Mouse (Mus musculus) heart, embryonic 11.5 days (tissue): ENCODE measurements at regions not wholly inside any gene's neighbourhood (a gene's known extent, or its start where the extent isn't known, plus 50 kb on each side); places are given as distances from the start of the nearest gene placed in this dataset.

Experiments
- ATAC-seq: fragments of 200-750 bp; cut with Nextera tagmentation; replicated peaks from 2 replicates; pipeline ENCODE4 v1.8.0; 2017; ENCODE audit warnings: moderate library complexity; ENCODE audit not compliant: insufficient number of reproducible peaks, low FRiP score, low TSS enrichment
- H3K27ac ChIP-seq: fragments of 300-500 bp; sonication (generic); 2 replicates; pipeline ENCODE4 v1.5.1; 2014; ENCODE audit warnings: mild to moderate bottlenecking, low read depth, low read length
- H3K27me3 ChIP-seq: fragments of 300-500 bp; sonication (generic); 2 replicates; pipeline ENCODE4 v1.6.1; 2014; ENCODE audit warnings: mild to moderate bottlenecking, low read length, mixed read lengths; ENCODE audit not compliant: control insufficient read depth, insufficient read depth
- H3K36me3 ChIP-seq: fragments of 300-500 bp; sonication (generic); 2 replicates; pipeline ENCODE4 v1.6.1; 2014; ENCODE audit warnings: mild to moderate bottlenecking, low read length, moderate library complexity, mixed read lengths; ENCODE audit not compliant: control insufficient read depth, insufficient read depth
- H3K4me1 ChIP-seq: fragments of 300-500 bp; sonication (generic); 2 replicates; pipeline ENCODE4 v1.6.1; 2014; ENCODE audit warnings: low read length; ENCODE audit not compliant: control insufficient read depth, insufficient read depth
- H3K4me2 ChIP-seq: fragments of 300-500 bp; sonication (generic); 2 replicates; pipeline ENCODE4 v1.6.1; 2014; ENCODE audit warnings: mild to moderate bottlenecking, moderate library complexity
- H3K4me3 ChIP-seq: fragments of 300-500 bp; sonication (generic); 2 replicates; pipeline ENCODE4 v1.5.1; 2014; ENCODE audit warnings: low read depth, low read length
- H3K9ac ChIP-seq: fragments of 300-500 bp; sonication (generic); 2 replicates; pipeline ENCODE4 v1.6.1; 2014; ENCODE audit warnings: mild to moderate bottlenecking, low read depth, low read length, moderate library complexity
- H3K9me3 ChIP-seq: fragments of 300-500 bp; sonication (generic); replicated peaks from 2 replicates; pipeline ENCODE4 v1.6.1; 2016; ENCODE audit warnings: low read length; ENCODE audit not compliant: control insufficient read depth
- WGBS: fragments of 180-500 bp; shearing (Covaris S2); extraction: QIAGEN DNeasy Blood & Tissue Kit; methylation state at CpG from one replicate; pipeline ENCODE4 v1.1.7; 2014; ENCODE audit not compliant: insufficient replicate concordance; 5-methylcytosine and 5-hydroxymethylcytosine counted together

DNA sequence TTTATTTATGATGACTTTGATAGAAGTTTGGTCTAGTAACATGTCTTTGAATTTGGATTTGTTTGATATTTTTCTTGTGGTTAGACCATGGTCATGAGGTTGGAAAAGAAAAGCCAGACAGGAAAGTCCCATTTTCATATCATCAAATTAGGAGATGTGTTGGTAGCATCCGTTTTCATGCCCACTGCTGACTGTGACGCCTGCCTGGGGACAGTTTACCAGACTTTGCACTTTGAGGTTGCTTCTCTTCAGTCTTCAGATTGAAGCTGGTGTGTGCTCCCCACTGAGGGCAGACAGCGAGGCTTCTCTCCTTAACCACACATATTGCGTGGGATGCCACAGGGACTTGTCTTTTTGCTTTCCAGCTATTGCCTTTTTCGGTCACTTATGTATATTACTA is 283.7 kb upstream of the Rnaseh2b start:
- Histone ChIP-seq H3K9ac (no peak overlapping the region), H3K36me3 (no peaks in the 10 kb centered on the region), H3K4me2 (no peak overlapping the region), H3K27me3 (no peaks in the 10 kb centered on the region), H3K4me3 (no peak overlapping the region), H3K4me1 (no peaks in the 10 kb centered on the region), H3K27ac (no peak overlapping the region), H3K9me3 (no peaks in the 10 kb centered on the region)
- no peak for ATAC-seq
- 86% methylated on average over 5 of the region's 5 CpGs for WGBS

DNA sequence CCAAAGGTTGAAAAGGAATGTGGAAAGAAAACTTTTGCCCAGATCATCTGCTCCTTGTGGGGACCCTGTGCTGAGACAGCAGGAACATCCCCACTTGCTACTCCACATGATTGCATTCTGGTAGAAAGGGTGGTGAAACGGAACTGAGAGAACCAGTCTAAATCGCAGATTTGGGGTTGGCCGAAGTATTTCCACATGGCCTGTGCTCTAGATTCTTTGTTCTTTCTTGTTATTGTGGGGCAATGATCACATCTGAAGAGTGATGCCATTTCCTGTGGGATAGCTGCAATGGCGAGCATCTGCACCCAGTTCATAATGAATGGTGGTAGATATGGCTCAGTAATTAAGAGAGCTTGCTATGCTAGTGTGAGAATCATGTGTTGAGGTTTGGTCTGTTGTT is 273.6 kb upstream of the Rnaseh2b start:
- 78% methylated on average over 4 of the region's 4 CpGs for WGBS
- no peaks in the 10 kb centered on the region for H3K4me1 ChIP-seq
- no peak overlapping the region for H3K9ac ChIP-seq
- no peak for ATAC-seq
- no peak overlapping the region for H3K4me2 ChIP-seq
- no peaks in the 10 kb centered on the region for H3K9me3 ChIP-seq
- H3K27me3 ChIP-seq: no peaks in the 10 kb centered on the region
- H3K4me3 ChIP-seq: no peak overlapping the region
- H3K36me3 ChIP-seq: no peaks in the 10 kb centered on the region
- H3K27ac ChIP-seq: no peak overlapping the region

DNA sequence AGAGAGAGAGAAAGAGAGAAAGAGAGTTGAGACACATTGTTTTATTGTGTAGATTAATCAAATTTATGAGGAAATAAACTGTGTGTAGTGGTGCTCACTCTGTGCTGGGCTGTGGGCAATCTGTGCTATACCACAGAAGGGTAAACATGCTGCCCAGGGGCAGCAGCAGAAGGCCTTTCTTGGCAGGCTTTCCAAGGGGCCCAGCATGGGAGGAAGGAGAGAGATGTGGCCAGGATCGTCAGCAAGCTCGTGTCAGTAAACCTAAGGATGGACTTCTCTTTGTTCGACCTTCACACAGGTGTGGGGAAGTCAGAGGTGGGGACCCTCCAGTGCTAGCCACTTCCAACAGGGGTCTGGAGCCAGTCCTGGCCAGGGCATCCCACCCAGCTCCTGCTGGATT is 271.4 kb upstream of the Rnaseh2b start:
- Histone ChIP-seq H3K4me1 (no peaks in the 10 kb centered on the region), H3K9me3 (no peaks in the 10 kb centered on the region), H3K27me3 (no peaks in the 10 kb centered on the region), H3K27ac (no peak overlapping the region), H3K4me3 (no peak overlapping the region), H3K9ac (no peak overlapping the region), H3K4me2 (no peak overlapping the region), H3K36me3 (no peaks in the 10 kb centered on the region)
- WGBS: 78% methylated on average over 3 of the region's 3 CpGs
- ATAC-seq: no peak

DNA sequence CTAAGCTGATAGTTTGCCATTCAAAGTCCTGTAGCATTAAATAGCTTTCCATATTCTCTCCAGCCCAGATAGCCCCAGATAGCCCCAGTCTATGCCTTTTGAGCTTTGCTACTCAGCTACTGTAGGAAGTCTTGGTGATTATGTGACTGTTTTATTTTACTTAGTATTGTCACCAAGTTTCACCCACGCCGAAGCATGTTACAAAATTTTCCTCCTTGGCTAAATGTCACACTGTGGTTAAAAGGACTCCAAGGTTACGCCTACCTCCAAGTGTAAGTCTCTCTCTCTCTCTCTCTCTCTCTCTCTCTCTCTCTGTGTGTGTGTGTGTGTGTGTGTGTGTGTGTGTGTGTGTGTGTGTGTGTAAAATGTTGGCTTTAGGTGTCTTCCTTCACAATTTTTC is 270.2 kb upstream of the Rnaseh2b start:
- Histone ChIP-seq H3K36me3 (no peaks in the 10 kb centered on the region), H3K4me1 (no peaks in the 10 kb centered on the region), H3K4me2 (no peak overlapping the region), H3K9ac (no peak overlapping the region), H3K27ac (no peak overlapping the region), H3K4me3 (no peak overlapping the region), H3K27me3 (no peaks in the 10 kb centered on the region), H3K9me3 (no peaks in the 10 kb centered on the region)
- WGBS: 91% methylated on average over 3 of the region's 3 CpGs
- ATAC-seq: no peak

DNA sequence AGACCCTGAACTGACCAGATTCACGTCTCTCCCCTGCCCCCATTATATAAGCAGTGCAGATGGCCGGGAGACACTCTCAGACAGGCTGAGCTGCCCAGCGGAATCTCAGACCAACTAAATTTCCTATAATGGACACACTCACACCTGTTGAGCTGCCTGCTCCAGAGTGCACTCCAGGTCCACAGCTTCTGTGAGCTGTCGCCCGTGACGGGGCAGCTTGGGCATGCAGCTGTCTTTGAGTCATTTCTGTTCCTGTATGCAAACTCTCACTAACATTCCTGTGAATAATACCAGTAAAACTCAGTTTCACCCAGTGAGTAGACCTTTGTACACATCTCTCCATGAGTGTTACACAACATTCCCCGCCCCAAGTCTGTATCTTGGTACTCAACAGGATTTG is 269.4 kb upstream of the Rnaseh2b start:
- no peak overlapping the region for H3K4me2 ChIP-seq
- 78% methylated on average over 7 of the region's 7 CpGs for WGBS
- no peak for ATAC-seq
- no peak overlapping the region for H3K9ac ChIP-seq
- no peak overlapping the region for H3K27ac ChIP-seq
- no peak overlapping the region for H3K4me3 ChIP-seq
- no peaks in the 10 kb centered on the region for H3K9me3 ChIP-seq
- no peaks in the 10 kb centered on the region for H3K4me1 ChIP-seq
- no peaks in the 10 kb centered on the region for H3K27me3 ChIP-seq
- H3K36me3 ChIP-seq: no peaks in the 10 kb centered on the region

DNA sequence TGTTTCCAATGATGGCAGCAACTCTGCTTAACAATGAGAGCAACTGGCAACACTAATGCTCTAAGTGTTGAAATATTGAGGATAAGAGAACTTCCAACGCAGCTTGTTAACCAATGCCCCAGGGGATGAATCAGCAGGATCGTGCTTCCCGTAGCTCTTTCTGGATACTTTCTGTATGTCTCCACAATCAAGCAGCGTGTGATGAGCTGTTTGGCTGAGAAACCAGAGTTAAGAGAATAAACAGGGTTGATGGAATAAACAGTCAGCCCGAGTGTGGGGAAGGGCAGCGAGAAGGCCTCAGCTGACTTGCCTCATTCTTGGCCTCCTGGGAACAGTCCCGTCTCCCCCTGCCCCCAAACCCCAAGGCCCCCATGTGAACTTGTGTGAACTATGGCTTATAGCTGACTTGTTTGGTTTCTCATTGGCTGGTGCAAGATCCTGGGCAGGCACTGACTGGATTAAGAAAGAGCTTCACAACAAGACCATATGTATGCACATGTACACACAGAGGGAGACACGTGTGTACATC is 264.6 kb upstream of the Rnaseh2b start:
- Histone ChIP-seq H3K4me2 (no peak overlapping the region), H3K4me3 (no peak overlapping the region), H3K27ac (no peak overlapping the region), H3K36me3 (no peaks in the 10 kb centered on the region), H3K27me3 (no peaks in the 10 kb centered on the region), H3K9ac (no peak overlapping the region), H3K4me1 (no peaks in the 10 kb centered on the region), H3K9me3 (no peaks in the 10 kb centered on the region)
- no peak for ATAC-seq
- WGBS: 65% methylated on average over 8 of the region's 8 CpGs

DNA sequence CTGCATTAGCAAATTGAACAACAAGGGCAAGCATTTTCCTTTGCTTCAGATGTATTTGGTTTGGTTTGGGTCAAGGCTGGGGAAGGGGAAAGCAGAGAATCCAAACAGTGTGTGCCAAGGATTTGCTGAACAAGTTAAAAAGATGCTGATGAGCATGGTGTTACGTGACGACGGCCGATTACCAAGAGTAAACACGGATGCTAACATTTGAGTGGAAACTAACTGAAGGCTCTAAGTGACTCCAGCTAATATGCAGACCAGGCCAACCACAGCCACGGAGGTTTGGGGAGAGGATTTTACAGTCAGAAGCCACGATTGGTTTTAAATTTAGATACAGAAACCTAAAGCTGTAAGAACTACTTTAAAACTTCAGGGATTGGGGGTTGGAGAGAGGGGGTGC is 262.3 kb upstream of the Rnaseh2b start:
- ATAC-seq: no peak
- Histone ChIP-seq H3K36me3 (no peaks in the 10 kb centered on the region), H3K9ac (no peak overlapping the region), H3K9me3 (no peaks in the 10 kb centered on the region), H3K27me3 (no peaks in the 10 kb centered on the region), H3K4me1 (no peaks in the 10 kb centered on the region), H3K4me3 (no peak overlapping the region), H3K4me2 (no peak overlapping the region), H3K27ac (no peak overlapping the region)
- 71% methylated on average over 7 of the region's 7 CpGs for WGBS

DNA sequence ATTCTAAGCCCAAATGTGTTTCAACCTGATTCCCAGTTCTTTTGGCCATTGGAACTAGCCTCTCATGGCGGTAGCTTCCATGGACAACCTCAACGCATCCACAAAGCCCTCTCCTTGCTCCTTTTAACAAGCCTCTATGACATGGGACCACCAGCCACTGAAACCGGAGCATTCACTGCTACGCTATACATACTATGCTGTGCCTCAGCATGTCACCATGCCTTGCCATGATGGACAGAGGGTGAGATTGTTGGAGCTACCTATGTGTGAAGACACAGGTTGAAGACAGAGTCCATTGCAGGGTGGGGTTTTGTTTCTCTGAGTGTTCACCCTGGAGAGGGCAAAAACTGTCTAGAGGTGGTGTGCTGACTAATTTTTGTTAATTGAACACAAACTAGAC is 258.7 kb upstream of the Rnaseh2b start:
- ATAC-seq: no peak
- H3K9me3 ChIP-seq: no peaks in the 10 kb centered on the region
- no peaks in the 10 kb centered on the region for H3K4me1 ChIP-seq
- H3K4me3 ChIP-seq: no peak overlapping the region
- no peak overlapping the region for H3K4me2 ChIP-seq
- H3K9ac ChIP-seq: no peak overlapping the region
- WGBS: 90% methylated on average over 4 of the region's 4 CpGs
- no peaks in the 10 kb centered on the region for H3K27me3 ChIP-seq
- H3K36me3 ChIP-seq: no peaks in the 10 kb centered on the region
- H3K27ac ChIP-seq: no peak overlapping the region

DNA sequence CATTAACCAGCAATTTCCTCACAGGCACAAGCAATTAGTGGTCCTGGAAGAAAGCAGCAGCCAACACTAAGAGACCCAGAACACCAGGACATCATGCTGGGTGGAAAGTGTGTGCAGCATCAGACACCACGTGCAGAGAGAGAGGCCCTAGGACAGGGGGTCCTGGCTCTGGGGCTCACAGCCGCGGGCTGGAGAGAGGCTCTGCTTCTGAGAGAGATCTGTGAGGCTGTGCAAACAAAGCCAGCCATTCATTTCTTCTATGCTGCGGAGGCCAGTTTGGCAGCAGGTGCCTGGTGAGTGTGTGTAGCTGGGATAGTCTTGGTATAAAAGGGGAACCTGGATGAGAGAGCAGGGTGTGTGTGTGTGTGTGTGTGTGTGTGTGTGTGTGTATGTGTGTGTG is 257.7 kb upstream of the Rnaseh2b start:
- Histone ChIP-seq H3K27me3 (no peaks in the 10 kb centered on the region), H3K4me1 (no peaks in the 10 kb centered on the region), H3K36me3 (no peaks in the 10 kb centered on the region), H3K4me3 (no peak overlapping the region), H3K9me3 (no peaks in the 10 kb centered on the region), H3K27ac (no peak overlapping the region), H3K4me2 (no peak overlapping the region), H3K9ac (no peak overlapping the region)
- 68% methylated on average over 4 of the region's 4 CpGs for WGBS
- no peak for ATAC-seq
